Mouse (Mus musculus) c-Kit-positive CD71-negative TER-119-negative erythroid progenitor cells, embryonic 14.5 days (primary cell): Measurements from ENCODE around the gene Arhgef25.

Source experiments
- DNase-seq: peaks from one replicate; pipeline ENCODE4 v3.0.0-alpha.2; 2013; ENCODE audit warnings: low read depth

Gene Arhgef25

GRCm38 (mm10) chr10:127189651-127190381 is at the start of gene Arhgef25:
Arhgef25 (minus strand) TSS chr10:127190083.
- DNase-seq = no peak

- no peak for DNase-seq
Observed at GRCm38 (mm10) chr10:127238241-127238824, 48.5 kb upstream of the Arhgef25 start.

GRCm38 (mm10) chr10:127236541-127236940 is 46.7 kb upstream of the Arhgef25 start:
- no peak for DNase-seq

- no peak for DNase-seq
Observed at GRCm38 (mm10) chr10:127233141-127233540, 43.3 kb upstream of the Arhgef25 start.

- DNase-seq = no peak
Observed at GRCm38 (mm10) chr10:127231741-127232140, 41.9 kb upstream of the Arhgef25 start.

GRCm38 (mm10) chr10:127230693-127231092 is 40.8 kb upstream of the Arhgef25 start:
- no peak for DNase-seq

GRCm38 (mm10) chr10:127228897-127229296 is 39.0 kb upstream of the Arhgef25 start:
- DNase-seq = peak; percentile 77

- DNase-seq = no peak
Observed at GRCm38 (mm10) chr10:127227163-127227562, 37.3 kb upstream of the Arhgef25 start.

GRCm38 (mm10) chr10:127226318-127226895 is 36.5 kb upstream of the Arhgef25 start:
- no peak for DNase-seq

- DNase-seq = no peak
Observed at GRCm38 (mm10) chr10:127225732-127226131, 35.8 kb upstream of the Arhgef25 start.

GRCm38 (mm10) chr10:127225213-127225612 is 35.3 kb upstream of the Arhgef25 start:
- no peak for DNase-seq

GRCm38 (mm10) chr10:127218339-127218738 is 28.5 kb upstream of the Arhgef25 start:
- DNase-seq = no peak

- no peak for DNase-seq
Observed at GRCm38 (mm10) chr10:127217177-127217576, 27.3 kb upstream of the Arhgef25 start.

- DNase-seq = no peak
Observed at GRCm38 (mm10) chr10:127216456-127216855, 26.6 kb upstream of the Arhgef25 start.

- DNase-seq = no peak
Observed at GRCm38 (mm10) chr10:127214422-127214803, 24.5 kb upstream of the Arhgef25 start.

- no peak for DNase-seq
Observed at GRCm38 (mm10) chr10:127213704-127214421, 24.0 kb upstream of the Arhgef25 start.

- no peak for DNase-seq
Observed at GRCm38 (mm10) chr10:127213272-127213671, 23.4 kb upstream of the Arhgef25 start.

GRCm38 (mm10) chr10:127211414-127211854 is 21.6 kb upstream of the Arhgef25 start, which contains the start of gene Pip4k2c:
Pip4k2c (minus strand) TSS chr10:127211585.
- DNase-seq = no peak

GRCm38 (mm10) chr10:127210961-127211405 is 21.1 kb upstream of the Arhgef25 start:
- no peak for DNase-seq

GRCm38 (mm10) chr10:127209928-127210570 is 20.2 kb upstream of the Arhgef25 start:
- no peak for DNase-seq

- DNase-seq = no peak
Observed at GRCm38 (mm10) chr10:127208921-127209320, 19.0 kb upstream of the Arhgef25 start.

- DNase-seq = no peak
Observed at GRCm38 (mm10) chr10:127205373-127205772, 15.5 kb upstream of the Arhgef25 start.
